Mouse (Mus musculus): ENCODE measurements around the gene Slc35e1. TPM values are rescaled to one million over a fixed set of nuclear protein-coding genes. Genes with fewer than 3 reads are reported as not detected.

Slc35e1 gene
- polyA plus RNA-seq, 1 experiment from 2014 or later = 15.1 TPM

GRCm38 (mm10) chr8:72499521-72500284 lies 7.3 kb upstream of the Slc35e1 start:
- Histone ChIP-seq H3K4me3 (replicated peaks) (no peak overlapping the region), H3K4me1 (peaks cover 7% of the 10 kb centered on the region), H3K9ac (replicated peaks) (no peak overlapping the region), H3K36me3 (peaks cover 22% of the 10 kb centered on the region), H3K4me2 (no peak overlapping the region), H3K27ac (replicated peaks) (no peak overlapping the region), H3K9me3 (replicated peaks) (no peaks in the 10 kb centered on the region), H3K27me3 (replicated peaks) (no peaks in the 10 kb centered on the region)
- ATAC-seq (ENCODE audit: low FRiP score) = no peak
- WGBS = 87% methylated on average over 2 of the region's 2 CpGs

- Histone ChIP-seq H3K4me1 (peaks cover 11% of the 10 kb centered on the region), H3K36me3 (peaks cover 22% of the 10 kb centered on the region), H3K4me2 (no peak overlapping the region), H3K9me3 (replicated peaks) (no peaks in the 10 kb centered on the region), H3K4me3 (replicated peaks) (no peak overlapping the region), H3K27me3 (replicated peaks) (no peaks in the 10 kb centered on the region), H3K9ac (replicated peaks) (no peak overlapping the region), H3K27ac (replicated peaks) (no peak overlapping the region)
- no peak for ATAC-seq (ENCODE audit: low FRiP score)
- WGBS = 93% methylated on average over 4 of the region's 4 CpGs
Measured at GRCm38 (mm10) chr8:72498527-72498926, 6.1 kb upstream of the Slc35e1 start.

- Histone ChIP-seq H3K27ac (replicated peaks) (no peak overlapping the region), H3K36me3 (peaks cover 22% of the 10 kb centered on the region), H3K9ac (replicated peaks) (no peak overlapping the region), H3K4me2 (no peak overlapping the region), H3K4me1 (peaks cover 15% of the 10 kb centered on the region), H3K4me3 (replicated peaks) (no peak overlapping the region), H3K27me3 (replicated peaks) (no peaks in the 10 kb centered on the region), H3K9me3 (replicated peaks) (no peaks in the 10 kb centered on the region)
- ATAC-seq (ENCODE audit: low FRiP score) = no peak
- WGBS = 89% methylated on average over 1 of the region's 1 CpGs
Measured at GRCm38 (mm10) chr8:72497911-72498310, 5.5 kb upstream of the Slc35e1 start.

- Histone ChIP-seq H3K4me3 (replicated peaks) (no peak overlapping the region), H3K36me3 (peaks cover 22% of the 10 kb centered on the region), H3K9ac (replicated peaks) (no peak overlapping the region), H3K4me1 (peaks cover 22% of the 10 kb centered on the region), H3K4me2 (no peak overlapping the region), H3K9me3 (replicated peaks) (no peaks in the 10 kb centered on the region), H3K27ac (replicated peaks) (no peak overlapping the region), H3K27me3 (replicated peaks) (no peaks in the 10 kb centered on the region)
- WGBS = 91% methylated on average over 19 of the region's 19 CpGs
- no peak for ATAC-seq (ENCODE audit: low FRiP score)
Measured at GRCm38 (mm10) chr8:72496217-72496616, 3.8 kb upstream of the Slc35e1 start.

GRCm38 (mm10) chr8:72495411-72496111 lies 3.1 kb upstream of the Slc35e1 start:
- H3K4me1 ChIP-seq = peaks cover 27% of the 10 kb centered on the region
- H3K36me3 ChIP-seq = peaks cover 22% of the 10 kb centered on the region
- H3K9me3 ChIP-seq (replicated peaks) = no peaks in the 10 kb centered on the region
- no peak overlapping the region for H3K9ac ChIP-seq (replicated peaks)
- no peak for ATAC-seq (ENCODE audit: low FRiP score)
- H3K4me3 ChIP-seq (replicated peaks) = no peak overlapping the region
- no peak overlapping the region for H3K27ac ChIP-seq (replicated peaks)
- 91% methylated on average over 23 of the region's 23 CpGs for WGBS
- H3K27me3 ChIP-seq (replicated peaks) = no peaks in the 10 kb centered on the region
- no peak overlapping the region for H3K4me2 ChIP-seq

GRCm38 (mm10) chr8:72493381-72493780 lies 967 bp upstream of the Slc35e1 start:
- Histone ChIP-seq H3K36me3 (peaks cover 31% of the 10 kb centered on the region), H3K9me3 (replicated peaks) (no peaks in the 10 kb centered on the region), H3K4me3 (replicated peaks) (peak overlapping the region; percentile 89), H3K9ac (replicated peaks) (peak overlapping the region; percentile 60), H3K4me2 (peak overlapping the region; percentile 70), H3K4me1 (peaks cover 34% of the 10 kb centered on the region), H3K27me3 (replicated peaks) (no peaks in the 10 kb centered on the region), H3K27ac (replicated peaks) (peak overlapping the region; percentile 84)
- WGBS = 18% methylated on average over 8 of the region's 8 CpGs
- no peak for ATAC-seq (ENCODE audit: low FRiP score)

GRCm38 (mm10) chr8:72492622-72493081 lies 238 bp upstream of the Slc35e1 start:
- no peaks in the 10 kb centered on the region for H3K9me3 ChIP-seq (replicated peaks)
- under 1% methylated on average over 55 of the region's 56 CpGs for WGBS
- peak overlapping the region; percentile 88 for H3K27ac ChIP-seq (replicated peaks)
- peak; percentile 97 for ATAC-seq (ENCODE audit: low FRiP score)
- H3K4me1 ChIP-seq = peaks cover 34% of the 10 kb centered on the region
- peaks cover 39% of the 10 kb centered on the region for H3K36me3 ChIP-seq
- peak overlapping the region; percentile 81 for H3K9ac ChIP-seq (replicated peaks)
- H3K4me3 ChIP-seq (replicated peaks) = peak overlapping the region; percentile 89
- peak overlapping the region; percentile 75 for H3K4me2 ChIP-seq
- no peaks in the 10 kb centered on the region for H3K27me3 ChIP-seq (replicated peaks)

- 93% methylated on average over 2 of the region's 2 CpGs for whole genome bisulfite sequencing
- no peaks in the 10 kb centered on the region for H3K27me3 ChIP-seq (replicated peaks)
- ATAC-seq (ENCODE audit: low FRiP score) = no peak
- H3K4me3 ChIP-seq (replicated peaks) = peak overlapping the region; percentile 89
- H3K36me3 ChIP-seq = peaks cover 44% of the 10 kb centered on the region
- peak overlapping the region; percentile 75 for H3K4me2 ChIP-seq
- peak overlapping the region; percentile 88; the same call in 1 of the 2 replicates for H3K27ac ChIP-seq (replicated peaks)
- H3K4me1 ChIP-seq = peaks cover 34% of the 10 kb centered on the region
- H3K9me3 ChIP-seq (replicated peaks) = no peaks in the 10 kb centered on the region
- H3K9ac ChIP-seq (replicated peaks) = peak overlapping the region; percentile 81; the same call in 1 of the 2 replicates
Measured at GRCm38 (mm10) chr8:72491017-72491416, 1.4 kb downstream of the Slc35e1 start.

GRCm38 (mm10) chr8:72487014-72487413 lies 5.4 kb downstream of the Slc35e1 start:
- no peaks in the 10 kb centered on the region for H3K9me3 ChIP-seq (replicated peaks)
- peaks cover 19% of the 10 kb centered on the region for H3K4me1 ChIP-seq
- no peak overlapping the region for H3K9ac ChIP-seq (replicated peaks)
- no peak for ATAC-seq (ENCODE audit: low FRiP score)
- peaks cover 52% of the 10 kb centered on the region for H3K36me3 ChIP-seq
- H3K27ac ChIP-seq (replicated peaks) = no peak overlapping the region
- no peaks in the 10 kb centered on the region for H3K27me3 ChIP-seq (replicated peaks)
- no peak overlapping the region for H3K4me2 ChIP-seq
- H3K4me3 ChIP-seq (replicated peaks) = no peak overlapping the region

- no peaks in the 10 kb centered on the region for H3K9me3 ChIP-seq (replicated peaks)
- H3K36me3 ChIP-seq = peaks cover 55% of the 10 kb centered on the region
- H3K27me3 ChIP-seq (replicated peaks) = no peaks in the 10 kb centered on the region
- H3K4me2 ChIP-seq = no peak overlapping the region
- 90% methylated on average over 6 of the region's 6 CpGs for WGBS
- H3K4me3 ChIP-seq (replicated peaks) = no peak overlapping the region
- H3K4me1 ChIP-seq = peaks cover 7% of the 10 kb centered on the region; the same call in 1 of the 2 replicates
- H3K9ac ChIP-seq (replicated peaks) = no peak overlapping the region
- no peak overlapping the region for H3K27ac ChIP-seq (replicated peaks)
- no peak for ATAC-seq (ENCODE audit: low FRiP score)
Measured at GRCm38 (mm10) chr8:72485456-72486199, 6.8 kb downstream of the Slc35e1 start.

GRCm38 (mm10) chr8:72474826-72475546 lies 17.4 kb downstream of the Slc35e1 start, which contains the start of gene Cherp:
Gene Cherp, minus strand, starts transcription at chr8:72475226.
- H3K4me3 ChIP-seq (replicated peaks) = peak within 1 kb of the TSS; percentile 80
- peaks cover 29% of the 10 kb centered on the region for H3K4me1 ChIP-seq
- H3K4me2 ChIP-seq = peak within 1 kb of the TSS; percentile 95
- peak within 1 kb of the TSS; percentile 78 for H3K9ac ChIP-seq (replicated peaks)
- no peaks in the 10 kb centered on the region for H3K27me3 ChIP-seq (replicated peaks)
- H3K9me3 ChIP-seq (replicated peaks) = no peaks in the 10 kb centered on the region
- peaks cover 38% of the 10 kb centered on the region for H3K36me3 ChIP-seq
- peak; percentile 97 for ATAC-seq (ENCODE audit: low FRiP score)
- WGBS = under 1% methylated on average over 79 of the region's 80 CpGs
- peak within 1 kb of the TSS; percentile 92 for H3K27ac ChIP-seq (replicated peaks)

All from neural tube, embryonic 15.5 days (tissue).